Mouse (Mus musculus) cerebellum, adult 2 months (tissue): ENCODE data around the gene Tbc1d16.

Experiments
- CTCF ChIP-seq: fragments of 200-500 bp; IDR thresholded peaks from 2 replicates; pipeline ENCODE4 v1.5.1; 2011; ENCODE audit warnings: low read depth, mild to moderate bottlenecking, control low read depth, low read length, moderate library complexity, borderline replicate concordance; ENCODE audit not compliant: insufficient read depth
- POLR2A ChIP-seq: fragments of 200-500 bp; IDR thresholded peaks from 2 replicates; pipeline ENCODE4 v1.6.1; 2011; ENCODE audit warnings: low read length, control low read depth, borderline replicate concordance; ENCODE audit not compliant: insufficient read depth

- TF ChIP-seq POLR2A: no peak
- TF ChIP-seq CTCF: no peak
Measured at GRCm38 (mm10) chr11:119237568-119238304, 9.4 kb upstream of the Tbc1d16 start.
